ENCODE assay signal across 9 mouse cellular contexts in the genomic region with DNA sequence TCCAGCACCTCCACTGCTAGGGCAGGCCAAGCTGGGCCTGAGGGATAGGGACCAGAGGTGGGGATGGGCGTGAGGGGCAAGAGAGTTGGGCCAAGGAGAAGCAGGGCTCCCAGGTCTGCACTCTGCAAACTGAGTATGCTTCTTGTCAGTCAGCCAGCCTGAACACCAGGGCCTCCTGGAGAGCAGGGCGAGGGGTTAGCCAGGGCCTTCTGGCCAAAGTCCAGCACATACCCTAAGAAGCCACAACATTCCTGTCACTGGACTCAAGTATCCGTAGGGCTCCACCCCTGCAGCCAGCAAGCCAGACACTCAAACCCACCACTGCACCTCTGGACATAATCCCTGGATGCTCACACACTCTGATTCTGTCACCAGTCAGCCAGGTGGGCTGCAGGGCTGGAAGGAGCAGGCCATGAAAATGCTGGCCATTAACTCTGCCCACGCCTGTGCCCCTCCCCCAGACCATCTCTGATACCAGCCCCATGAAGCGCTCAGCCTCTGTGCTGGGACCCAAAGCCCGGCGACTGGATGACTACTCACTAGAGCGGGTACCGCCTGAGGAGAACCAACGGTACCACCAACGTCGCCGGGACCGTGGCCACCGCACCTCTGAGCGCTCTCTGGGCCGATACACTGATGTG. TPM values are rescaled to one million over a fixed set of nuclear protein-coding genes. Genes with fewer than 3 reads are reported as not detected.
A peak's percentile ranks its signal among the peaks of the same experiment; 100 is the strongest.
DNase-seq lines count a peak whose midpoint lies in the region; ATAC-seq and TF ChIP-seq lines count a peak whose summit lies in the region.
"Had no signal": no experiment of that assay in that cellular context is flagged by ENCODE, and none has a peak within 500 bp of the region (broad histone marks: within the 10 kb centered on the region; RNA-seq: fewer than 3 reads in every experiment).

No protein-coding gene starts in this region.

- H3K9me3 ChIP-seq in kidney, postnatal 0 days (replicated peaks; ENCODE audit: low read length): no peaks in the 10 kb centered on the region

- WGBS in kidney, postnatal 0 days: 80% methylated on average over 17 of the region's 17 CpGs

- intact Hi-C loops in gastrocnemius, adult 2 months (cut with DNase I): no loop called here

- DNase-seq in gastrocnemius, adult 2 months: peak; percentile 37
- no peak for DNase-seq in gastrocnemius, adult 18-20 months (ENCODE audit: low spot score)
- DNase-seq in 3134 (ENCODE audit: extremely low read depth, insufficient read length, low spot score): peak; percentile 88
- peak; percentile 41 to 52 for DNase-seq in cerebellum, postnatal 36 days
- peak; percentile 51 for DNase-seq in kidney, postnatal 0 days (ENCODE audit: low spot score)
- no peak for DNase-seq in adipocyte (ENCODE audit: low spot score)
- DNase-seq in layer of hippocampus, postnatal 10 days (ENCODE audit: low spot score in 2 of 2): no peak
- DNase-seq in left cerebral cortex, adult 9 months (ENCODE audit: low spot score in 2 of 2): no peak

- H3K4me3 ChIP-seq in gastrocnemius, adult 2 months: no peak overlapping the region
- no peak overlapping the region for H3K4me3 ChIP-seq in kidney, postnatal 0 days (replicated peaks; ENCODE audit: low read depth, low read length)
- H3K4me3 ChIP-seq: megakaryocyte, embryonic 14.5 days had no signal

- H3K4me2 ChIP-seq in kidney, postnatal 0 days (ENCODE audit: low read length): peak overlapping the region; percentile 13; the same call in 1 of the 2 replicates

- H3K36me3 ChIP-seq in kidney, postnatal 0 days (ENCODE audit: insufficient read depth, low read length): no peaks in the 10 kb centered on the region

- no peak for TF ChIP-seq CTCF in gastrocnemius, adult 2 months (IDR thresholded peaks at IDR 0.05)
- TF ChIP-seq CTCF in kidney, postnatal 0 days (IDR thresholded peaks at IDR 0.05; ENCODE audit: low read depth): no peak

- peak; percentile 14; the same call in 1 of the 2 replicates for ATAC-seq in kidney, postnatal 0 days (replicated peaks; ENCODE audit: low FRiP score, low read depth)

- no peaks in the 10 kb centered on the region; the same call in 1 of the 2 replicates for H3K4me1 ChIP-seq in kidney, postnatal 0 days (replicated peaks; ENCODE audit: insufficient read depth, low read length)

- no peaks in the 10 kb centered on the region for H3K27me3 ChIP-seq in kidney, postnatal 0 days (ENCODE audit: insufficient read depth, low read length)

- H3K9ac ChIP-seq in kidney, postnatal 0 days (ENCODE audit: low read depth, low read length): no peak overlapping the region

- H3K27ac ChIP-seq in gastrocnemius, adult 2 months: peak overlapping the region; percentile 83
- H3K27ac ChIP-seq in kidney, postnatal 0 days: peak overlapping the region; percentile 67

RNA-seq across cellular contexts. Expression of a gene that starts 26.5 kb away (rescaled TPM):
- 1 to 10 TPM; 5.9 to 6.5 TPM for total RNA-seq in gastrocnemius, adult 2 months (2021)
- total RNA-seq in gastrocnemius, adult 18-20 months (2021): 1 to 10 TPM; 4.7 to 8.3 TPM
- polyA plus RNA-seq in kidney, postnatal 0 days (2015; fragmentation: Nextera tagmentation; extraction: Ambion mirVana): 77.4 and 83.8 TPM in 2 replicates
- total RNA-seq in layer of hippocampus, postnatal 10 days (2021): 10 to 100 TPM; 10.8 to 12.7 TPM

RNA-seq across cellular contexts. Expression of a gene that starts 49.9 kb away (rescaled TPM):
- 10 to 100 TPM; 45.6 to 57.5 TPM for total RNA-seq in gastrocnemius, adult 2 months (2021)
- 10 to 100 TPM; 47.0 to 51.4 TPM for total RNA-seq in gastrocnemius, adult 18-20 months (2021)
- polyA plus RNA-seq in kidney, postnatal 0 days (2015; fragmentation: Nextera tagmentation; extraction: Ambion mirVana): 55.3 and 56.1 TPM in 2 replicates
- total RNA-seq in layer of hippocampus, postnatal 10 days (2021): 100 to 1,000 TPM in 1 of 2 experiments, 10 to 100 TPM in 1; 99.8 to 105 TPM

RNA-seq across cellular contexts. Expression of a gene that starts 51.5 kb away (rescaled TPM):
- total RNA-seq in gastrocnemius, adult 2 months (2021): 10 to 100 TPM; 18.7 to 24.3 TPM
- 10 to 100 TPM; 19.3 to 22.8 TPM for total RNA-seq in gastrocnemius, adult 18-20 months (2021)
- polyA plus RNA-seq in kidney, postnatal 0 days (2015; fragmentation: Nextera tagmentation; extraction: Ambion mirVana): 15.9 and 16.1 TPM in 2 replicates
- 10 to 100 TPM; 73.7 to 75.3 TPM for total RNA-seq in layer of hippocampus, postnatal 10 days (2021)

Comparison
In these comparisons a context has a peak if more than half of its experiments do, and no peak if none do; other contexts are left out.
1. DNase-seq: peak in gastrocnemius, adult 2 months (single experiment), 3134 (single experiment), cerebellum, postnatal 36 days (2 of 2) and kidney, postnatal 0 days (single experiment); none in gastrocnemius, adult 18-20 months (single experiment), adipocyte (single experiment), layer of hippocampus, postnatal 10 days (0 of 2) and left cerebral cortex, adult 9 months (0 of 2).